Mouse (Mus musculus) olfactory bulb, adult 2 months (tissue): ENCODE measurements at regions not wholly inside any gene's neighbourhood (a gene's known extent, or its start where the extent isn't known, plus 50 kb on each side); places are given as distances from the start of the nearest gene placed in this dataset.

Experiments
- CTCF ChIP-seq: fragments of 200-500 bp; IDR thresholded peaks from 2 replicates; pipeline ENCODE4 v1.5.1; 2012; ENCODE audit warnings: low read depth, mild to moderate bottlenecking, low read length, moderate library complexity; ENCODE audit not compliant: insufficient read depth
- POLR2A ChIP-seq: fragments of 200-500 bp; IDR thresholded peaks from 2 replicates; pipeline ENCODE4 v1.6.1; 2012; ENCODE audit warnings: mild to moderate bottlenecking, low read depth, low read length, moderate library complexity; ENCODE audit not compliant: insufficient read depth

- TF ChIP-seq CTCF, result no peak
- no peak for TF ChIP-seq POLR2A
Observed at GRCm38 (mm10) chr12:77952492-77952891, 241.6 kb upstream of the Gm6657 start.
